Mouse (Mus musculus): ENCODE measurements around the gene Cryge.

Gene Cryge

DNA sequence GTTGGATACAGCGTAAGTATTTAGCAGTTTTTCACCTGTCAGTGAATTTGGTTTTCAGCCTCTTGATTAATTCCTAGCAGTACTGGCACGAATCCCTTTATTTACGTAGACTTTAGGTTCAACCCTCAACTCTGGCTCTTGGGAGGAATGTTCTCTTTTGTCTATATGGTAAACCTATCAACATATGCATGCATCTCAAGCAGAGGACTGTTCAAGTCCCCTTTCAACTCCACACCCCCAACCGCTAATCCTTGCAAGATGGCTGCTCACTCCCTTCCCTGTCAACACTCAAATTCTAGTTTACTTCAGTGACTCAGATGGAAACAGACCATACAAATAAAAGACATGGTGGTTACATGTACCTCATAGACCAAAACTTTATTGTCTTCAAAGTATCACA, 38.2 kb downstream of the Cryge start:
- DNase-seq (ENCODE audit: low read depth, low spot score) = no peak

DNA sequence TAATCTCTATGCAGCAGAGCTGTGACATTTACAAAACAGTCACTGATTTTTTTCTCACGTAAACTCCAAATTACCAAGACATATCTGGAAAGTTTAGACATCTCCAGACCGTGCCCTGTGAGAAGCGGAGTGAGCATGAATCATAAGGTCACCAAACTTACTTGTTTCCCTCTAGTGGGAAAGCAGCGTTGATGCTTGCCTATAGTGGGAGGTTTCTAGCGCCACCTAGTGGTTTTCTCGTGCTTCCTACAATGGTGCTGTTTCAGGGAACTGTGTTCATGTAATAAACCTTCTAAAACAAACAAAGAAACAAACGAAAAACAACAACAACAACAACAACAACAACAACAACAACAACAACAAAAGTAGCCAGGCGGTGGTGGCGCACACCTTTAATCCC, 40.8 kb downstream of the Cryge start:
- DNase-seq (ENCODE audit: low read depth, low spot score) = peak; percentile 83

DNA sequence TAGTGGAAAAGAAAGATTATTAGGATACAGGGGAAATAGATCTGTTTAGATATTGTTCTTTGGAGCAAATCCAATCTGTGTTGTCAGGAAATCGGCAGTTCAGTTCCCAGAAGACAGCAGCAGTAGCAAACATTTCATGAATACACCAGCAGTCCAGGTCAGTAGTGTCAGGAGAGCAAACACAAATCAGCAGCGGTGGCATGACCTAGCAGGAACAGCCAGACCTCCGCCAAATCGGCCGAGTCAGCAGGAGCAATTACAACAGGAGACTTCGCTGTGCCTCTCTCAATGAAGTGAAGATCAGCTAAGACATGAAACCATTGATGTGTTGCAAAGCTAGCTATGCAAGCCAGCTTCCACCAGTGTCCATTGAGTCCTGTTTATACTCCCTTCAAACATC, 45.4 kb downstream of the Cryge start:
- DNase-seq (ENCODE audit: low read depth, low spot score) = no peak

DNA sequence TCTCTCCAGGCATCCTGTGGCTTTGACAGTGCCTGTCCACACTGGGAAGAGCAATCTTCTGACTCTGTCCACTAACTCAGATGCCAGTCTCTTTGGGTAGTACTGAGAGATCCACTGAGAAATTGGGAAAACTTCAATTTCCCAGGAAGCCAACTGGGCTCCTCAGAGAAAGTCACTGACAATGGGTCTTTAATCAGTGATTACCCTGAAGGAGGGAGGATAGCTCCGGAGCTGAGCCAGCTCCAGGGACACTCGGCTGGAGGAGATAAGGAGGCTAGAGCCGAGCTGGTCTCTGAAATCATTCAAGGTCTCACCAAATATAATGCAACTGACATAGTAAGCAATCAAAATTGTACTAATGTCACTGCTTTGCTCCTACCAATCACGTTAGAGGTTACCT, 46.4 kb downstream of the Cryge start:
- DNase-seq (ENCODE audit: low read depth, low spot score) = no peak
